Mouse (Mus musculus): ENCODE measurements at regions not wholly inside any gene's neighbourhood (a gene's known extent, or its start where the extent isn't known, plus 50 kb on each side); places are given as distances from the start of the nearest gene placed in this dataset.
A peak's percentile ranks its signal among the peaks of the same experiment; 100 is the strongest.

GRCm38 (mm10) chr5:52309317-52310060, 54.1 kb upstream of the Sod3 start:
- Histone ChIP-seq H3K36me3 (no peaks in the 10 kb centered on the region), H3K4me2 (replicated peaks) (no peak overlapping the region), H3K4me1 (no peaks in the 10 kb centered on the region), H3K27ac (no peak overlapping the region), H3K9me3 (no peaks in the 10 kb centered on the region), H3K27me3 (no peaks in the 10 kb centered on the region), H3K9ac (no peak overlapping the region), H3K4me3 (no peak overlapping the region)
- 78% methylated on average over 11 of the region's 11 CpGs for WGBS
- ATAC-seq (ENCODE audit: insufficient number of reproducible peaks, insufficient read depth, low FRiP score, low TSS enrichment), result no peak

DNA sequence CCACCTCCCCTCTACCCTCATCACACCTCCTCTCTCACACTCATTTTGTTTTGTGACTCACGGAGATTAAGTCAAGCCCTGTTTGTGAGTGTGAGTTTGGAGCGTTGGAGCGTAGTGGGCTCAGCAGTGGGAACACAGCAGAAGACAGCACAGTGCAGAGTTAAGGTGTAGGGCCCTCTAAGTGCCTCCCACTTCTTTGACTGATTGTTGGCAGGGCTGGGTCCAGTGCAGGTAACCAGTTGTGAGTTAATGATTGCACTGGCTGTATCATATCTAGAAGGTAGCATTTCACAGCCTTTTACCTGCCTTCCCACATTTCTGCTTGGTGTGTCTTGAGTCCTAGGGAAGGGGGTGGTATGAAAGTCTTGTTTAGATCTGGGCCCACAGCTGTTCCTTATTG, 67.3 kb upstream of the Sod3 start:
- H3K27ac ChIP-seq, result no peak overlapping the region
- WGBS, result 94% methylated on average over 3 of the region's 3 CpGs
- ATAC-seq (ENCODE audit: insufficient number of reproducible peaks, insufficient read depth, low FRiP score, low TSS enrichment), result no peak

GRCm38 (mm10) chr5:52294466-52294865, 69.1 kb upstream of the Sod3 start:
- Histone ChIP-seq H3K27ac (no peak overlapping the region), H3K4me2 (replicated peaks) (no peak overlapping the region), H3K36me3 (no peaks in the 10 kb centered on the region), H3K4me1 (no peaks in the 10 kb centered on the region), H3K4me3 (no peak overlapping the region), H3K9me3 (no peaks in the 10 kb centered on the region), H3K9ac (no peak overlapping the region), H3K27me3 (no peaks in the 10 kb centered on the region)
- WGBS, result 52% methylated on average over 8 of the region's 8 CpGs
- no peak for ATAC-seq (ENCODE audit: insufficient number of reproducible peaks, insufficient read depth, low FRiP score, low TSS enrichment)

More for the DNA sequence above, 67.3 kb upstream of the Sod3 start:
- H3K36me3 ChIP-seq, result no peaks in the 10 kb centered on the region
- no peak overlapping the region for H3K4me2 ChIP-seq (replicated peaks)
- no peak overlapping the region for H3K4me3 ChIP-seq
- no peaks in the 10 kb centered on the region for H3K27me3 ChIP-seq
- H3K9me3 ChIP-seq, result no peaks in the 10 kb centered on the region
- H3K9ac ChIP-seq, result no peak overlapping the region
- H3K4me1 ChIP-seq, result no peaks in the 10 kb centered on the region

- WGBS, result 89% methylated on average over 1 of the region's 1 CpGs
- no peak overlapping the region for H3K27ac ChIP-seq
- no peak overlapping the region for H3K4me3 ChIP-seq
- H3K36me3 ChIP-seq, result no peaks in the 10 kb centered on the region
- no peaks in the 10 kb centered on the region for H3K4me1 ChIP-seq
- H3K9me3 ChIP-seq, result no peaks in the 10 kb centered on the region
- no peaks in the 10 kb centered on the region for H3K27me3 ChIP-seq
- ATAC-seq (ENCODE audit: insufficient number of reproducible peaks, insufficient read depth, low FRiP score, low TSS enrichment), result no peak
- no peak overlapping the region for H3K4me2 ChIP-seq (replicated peaks)
- H3K9ac ChIP-seq, result no peak overlapping the region
Measured at GRCm38 (mm10) chr5:52288319-52288718, 75.3 kb upstream of the Sod3 start.

GRCm38 (mm10) chr5:52280871-52281270, 82.7 kb upstream of the Sod3 start:
- Histone ChIP-seq H3K4me2 (replicated peaks) (no peak overlapping the region), H3K27ac (no peak overlapping the region), H3K4me1 (no peaks in the 10 kb centered on the region), H3K9me3 (no peaks in the 10 kb centered on the region), H3K36me3 (no peaks in the 10 kb centered on the region), H3K4me3 (no peak overlapping the region), H3K9ac (no peak overlapping the region), H3K27me3 (no peaks in the 10 kb centered on the region)
- 87% methylated on average over 2 of the region's 2 CpGs for WGBS
- no peak for ATAC-seq (ENCODE audit: insufficient number of reproducible peaks, insufficient read depth, low FRiP score, low TSS enrichment)

DNA sequence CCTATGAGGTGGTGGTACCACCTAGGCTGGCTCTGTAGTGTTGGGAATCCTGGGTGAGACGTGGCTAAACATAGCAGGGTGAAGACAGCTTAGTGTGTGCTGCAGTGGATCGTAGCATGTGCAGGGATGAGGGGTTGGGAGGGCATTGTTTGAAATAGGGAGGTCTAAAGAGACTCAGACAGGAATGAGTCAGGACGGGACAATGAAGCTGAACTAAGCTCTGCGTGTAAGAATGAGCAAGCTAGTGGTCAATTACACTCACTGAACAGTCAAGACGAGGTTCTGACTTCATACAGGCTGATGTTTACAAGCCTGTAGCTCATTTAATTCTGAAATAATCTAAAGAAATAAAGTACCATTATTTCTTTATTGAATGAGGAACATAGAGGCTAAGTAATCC, 85.5 kb upstream of the Sod3 start:
- Histone ChIP-seq H3K4me2 (replicated peaks) (no peak overlapping the region), H3K4me1 (no peaks in the 10 kb centered on the region), H3K27ac (no peak overlapping the region), H3K36me3 (no peaks in the 10 kb centered on the region), H3K9ac (no peak overlapping the region), H3K27me3 (no peaks in the 10 kb centered on the region), H3K9me3 (no peaks in the 10 kb centered on the region), H3K4me3 (no peak overlapping the region)
- WGBS, result 81% methylated on average over 5 of the region's 5 CpGs
- no peak for ATAC-seq (ENCODE audit: insufficient number of reproducible peaks, insufficient read depth, low FRiP score, low TSS enrichment)

- no peaks in the 10 kb centered on the region for H3K27me3 ChIP-seq
- no peaks in the 10 kb centered on the region for H3K36me3 ChIP-seq
- H3K9ac ChIP-seq, result no peak overlapping the region
- 83% methylated on average over 11 of the region's 11 CpGs for WGBS
- H3K4me1 ChIP-seq, result no peaks in the 10 kb centered on the region
- H3K9me3 ChIP-seq, result no peaks in the 10 kb centered on the region
- no peak overlapping the region for H3K4me3 ChIP-seq
- no peak overlapping the region for H3K27ac ChIP-seq
- peak; percentile 41; the same call in 1 of the 2 replicates for ATAC-seq (ENCODE audit: insufficient number of reproducible peaks, insufficient read depth, low FRiP score, low TSS enrichment)
- H3K4me2 ChIP-seq (replicated peaks), result no peak overlapping the region
Measured at GRCm38 (mm10) chr5:52263214-52263613, 72.9 kb upstream of the Dhx15 start.

DNA sequence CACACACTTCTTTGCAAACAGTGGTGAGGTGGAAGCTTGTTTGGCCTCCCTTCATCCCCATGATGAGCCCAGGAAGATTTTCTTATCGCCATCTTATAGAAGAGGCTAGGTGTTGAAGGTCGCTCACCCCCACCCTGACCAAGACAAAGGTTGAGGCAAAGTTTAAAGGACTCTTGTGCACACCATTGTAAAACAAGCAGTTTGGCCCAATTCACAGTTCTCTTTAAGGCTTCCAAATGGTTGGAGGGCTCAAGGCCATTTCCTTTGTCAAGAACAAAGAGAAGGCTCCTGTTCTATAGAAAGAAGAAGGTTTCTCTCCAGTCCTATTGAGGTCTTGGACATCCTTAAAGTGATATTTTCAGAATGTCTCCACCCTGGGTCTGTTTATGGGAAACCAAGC, 67.8 kb upstream of the Dhx15 start:
- Histone ChIP-seq H3K4me1 (0 out of 2 replicates have a peak, but pooled peaks cover 10% of the 10 kb centered on the region), H3K27me3 (no peaks in the 10 kb centered on the region), H3K4me2 (replicated peaks) (no peak overlapping the region), H3K4me3 (no peak overlapping the region), H3K27ac (no peak overlapping the region), H3K9me3 (no peaks in the 10 kb centered on the region), H3K9ac (no peak overlapping the region), H3K36me3 (no peaks in the 10 kb centered on the region)
- ATAC-seq (ENCODE audit: insufficient number of reproducible peaks, insufficient read depth, low FRiP score, low TSS enrichment), result no peak
- WGBS, result 95% methylated on average over 2 of the region's 2 CpGs

DNA sequence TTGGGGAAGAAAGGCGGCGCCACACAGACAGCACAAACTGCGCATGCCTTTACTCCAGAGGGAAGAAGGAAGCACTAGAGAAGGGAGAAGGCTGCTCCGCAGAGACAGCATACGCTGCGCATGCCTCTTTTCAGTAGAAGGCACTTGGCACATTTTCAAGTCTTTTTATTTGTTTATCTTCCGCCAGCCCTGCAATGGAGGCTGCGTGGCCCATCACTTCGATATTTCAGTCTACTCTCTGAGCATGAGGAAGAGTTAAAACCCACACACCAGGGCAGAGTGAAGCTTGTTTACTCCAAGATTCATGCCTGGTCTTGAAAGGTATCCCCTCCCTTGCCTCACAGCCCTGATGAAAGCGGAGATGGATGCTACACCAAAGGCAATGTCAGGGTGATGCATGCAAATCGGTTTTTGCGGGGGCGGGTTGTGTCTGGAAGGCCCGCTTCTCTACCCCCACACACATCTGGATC, 64.3 kb upstream of the Dhx15 start:
- Histone ChIP-seq H3K36me3 (no peaks in the 10 kb centered on the region), H3K27ac (no peak overlapping the region), H3K4me3 (no peak overlapping the region), H3K27me3 (no peaks in the 10 kb centered on the region), H3K4me1 (0 out of 2 replicates have a peak, but pooled peaks cover 10% of the 10 kb centered on the region), H3K9me3 (no peaks in the 10 kb centered on the region), H3K9ac (no peak overlapping the region), H3K4me2 (replicated peaks) (peak overlapping the region; percentile 14; the same call in 1 of the 2 replicates)
- peak; percentile 67; the same call in 1 of the 2 replicates for ATAC-seq (ENCODE audit: insufficient number of reproducible peaks, insufficient read depth, low FRiP score, low TSS enrichment)
- WGBS, result 63% methylated on average over 14 of the region's 14 CpGs

DNA sequence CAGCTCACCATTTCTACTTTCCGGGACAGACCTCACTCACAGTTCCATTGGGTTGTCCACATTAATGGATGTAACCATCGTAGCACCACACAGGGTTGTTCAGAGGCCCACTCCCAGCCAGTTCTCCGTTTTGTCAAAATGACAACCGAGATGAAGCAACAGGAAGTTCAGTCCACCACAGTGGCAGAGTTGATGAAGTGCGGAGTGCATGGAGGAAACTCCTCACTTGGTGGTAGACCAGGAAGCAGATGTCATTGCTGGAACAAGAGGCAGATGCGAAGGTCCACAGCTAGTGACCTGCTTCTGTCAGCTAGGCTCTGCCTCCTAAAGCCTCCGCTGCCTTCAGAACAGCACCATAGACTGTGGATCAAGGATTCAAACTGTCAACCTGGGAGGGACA, 59.5 kb upstream of the Dhx15 start:
- no peak overlapping the region for H3K4me3 ChIP-seq
- ATAC-seq (ENCODE audit: insufficient number of reproducible peaks, insufficient read depth, low FRiP score, low TSS enrichment), result no peak
- WGBS, result 85% methylated on average over 7 of the region's 7 CpGs
- no peak overlapping the region for H3K9ac ChIP-seq
- H3K4me2 ChIP-seq (replicated peaks), result no peak overlapping the region
- 0 out of 2 replicates have a peak, but pooled peaks cover 4% of the 10 kb centered on the region for H3K4me1 ChIP-seq
- no peaks in the 10 kb centered on the region for H3K27me3 ChIP-seq
- no peaks in the 10 kb centered on the region for H3K9me3 ChIP-seq
- H3K27ac ChIP-seq, result no peak overlapping the region
- no peaks in the 10 kb centered on the region for H3K36me3 ChIP-seq

DNA sequence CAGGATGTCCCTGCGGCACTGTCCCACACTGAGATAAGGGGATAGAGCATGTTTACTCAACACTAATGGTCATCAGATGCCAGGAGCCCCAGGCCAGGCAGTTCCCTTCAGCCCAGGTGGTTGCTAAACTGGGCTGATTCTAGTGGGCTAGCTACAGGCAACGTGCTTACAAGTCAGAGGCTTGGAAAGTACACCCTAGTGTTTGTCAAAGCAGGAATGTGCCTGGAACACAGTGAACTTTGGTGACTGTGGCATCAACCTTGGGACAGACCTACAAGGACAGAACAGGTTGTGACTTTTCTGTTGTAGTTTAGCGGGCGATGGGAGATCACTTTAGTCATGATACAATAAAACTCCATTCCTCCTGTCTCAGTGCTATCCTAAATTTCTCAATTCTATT, 53.6 kb upstream of the Dhx15 start:
- no peaks in the 10 kb centered on the region for H3K27me3 ChIP-seq
- WGBS, result 73% methylated on average over 4 of the region's 4 CpGs

DNA sequence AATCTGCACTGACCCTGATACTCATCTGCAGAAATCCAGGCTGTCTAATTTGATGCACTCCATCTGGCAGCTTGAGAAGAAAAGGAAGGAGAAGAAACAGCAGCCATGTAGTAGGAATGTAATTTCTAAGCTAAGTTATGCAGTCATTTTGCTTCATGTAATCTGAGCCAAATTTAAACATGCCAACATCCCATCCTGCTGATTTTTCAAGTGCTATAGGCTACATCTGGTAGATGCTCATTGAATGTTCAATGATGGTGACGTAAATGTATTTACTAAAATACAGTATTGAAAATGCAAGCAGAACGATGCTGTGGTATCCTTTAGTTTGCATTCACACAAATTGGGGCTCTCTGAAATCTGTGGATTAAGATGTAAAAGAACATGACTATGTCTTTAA, 52.1 kb upstream of the Dhx15 start:
- Histone ChIP-seq H3K4me3 (no peak overlapping the region), H3K27me3 (no peaks in the 10 kb centered on the region), H3K4me1 (peaks cover 7% of the 10 kb centered on the region), H3K4me2 (replicated peaks) (no peak overlapping the region), H3K27ac (no peak overlapping the region), H3K9me3 (no peaks in the 10 kb centered on the region), H3K36me3 (no peaks in the 10 kb centered on the region), H3K9ac (no peak overlapping the region)
- no peak for ATAC-seq (ENCODE audit: insufficient number of reproducible peaks, insufficient read depth, low FRiP score, low TSS enrichment)
- 66% methylated on average over 2 of the region's 2 CpGs for WGBS

More for the DNA sequence above, 53.6 kb upstream of the Dhx15 start:
- Histone ChIP-seq H3K27ac (no peak overlapping the region), H3K36me3 (no peaks in the 10 kb centered on the region), H3K4me1 (no peaks in the 10 kb centered on the region), H3K4me3 (no peak overlapping the region), H3K9me3 (no peaks in the 10 kb centered on the region), H3K9ac (no peak overlapping the region), H3K4me2 (replicated peaks) (no peak overlapping the region)
- ATAC-seq (ENCODE audit: insufficient number of reproducible peaks, insufficient read depth, low FRiP score, low TSS enrichment), result no peak
